Mouse (Mus musculus): Measurements from ENCODE around the gene Arpc3. TPM values are rescaled to one million over a fixed set of nuclear protein-coding genes. Genes with fewer than 3 reads are reported as not detected.

Arpc3 gene
- polyA plus RNA-seq, 1 experiment: 294 TPM

DNA sequence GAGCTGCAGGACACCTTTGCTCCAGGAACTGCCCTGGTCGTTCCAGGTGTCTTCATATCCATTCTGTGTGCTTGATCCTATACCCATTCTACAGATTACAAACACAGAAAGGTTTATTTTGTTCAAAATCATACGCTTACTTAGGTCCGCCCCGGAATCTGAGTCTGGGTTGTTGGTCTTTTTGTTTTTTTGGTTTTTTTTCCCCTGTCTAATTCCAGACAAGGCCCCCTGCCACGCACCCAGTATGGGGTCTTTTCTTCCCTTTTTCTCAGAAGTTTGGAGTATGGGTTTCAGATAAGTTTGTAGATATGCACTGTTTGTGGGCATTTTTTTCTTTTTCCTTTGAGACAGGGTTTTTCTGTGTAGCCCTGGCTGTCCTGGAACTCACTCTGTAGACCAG is 18.8 kb upstream of the Arpc3 start:
- peak overlapping the region; percentile 75 for H3K4me3 ChIP-seq (ENCODE audit: insufficient read depth, low read length)
- no peak overlapping the region for H3K27ac ChIP-seq (ENCODE audit: insufficient read depth, low read length)
- H3K4me1 ChIP-seq (ENCODE audit: control insufficient read depth, insufficient read depth, low read length): peaks cover 2% of the 10 kb centered on the region; the same call in 1 of the 2 replicates
- TF ChIP-seq POLR2A (IDR thresholded peaks at IDR 0.05; ENCODE audit: extremely low read depth, insufficient read depth, low read length) (no peak), CTCF (IDR thresholded peaks at IDR 0.05; ENCODE audit: extremely low read depth, insufficient read depth, low read length) (no peak)

DNA sequence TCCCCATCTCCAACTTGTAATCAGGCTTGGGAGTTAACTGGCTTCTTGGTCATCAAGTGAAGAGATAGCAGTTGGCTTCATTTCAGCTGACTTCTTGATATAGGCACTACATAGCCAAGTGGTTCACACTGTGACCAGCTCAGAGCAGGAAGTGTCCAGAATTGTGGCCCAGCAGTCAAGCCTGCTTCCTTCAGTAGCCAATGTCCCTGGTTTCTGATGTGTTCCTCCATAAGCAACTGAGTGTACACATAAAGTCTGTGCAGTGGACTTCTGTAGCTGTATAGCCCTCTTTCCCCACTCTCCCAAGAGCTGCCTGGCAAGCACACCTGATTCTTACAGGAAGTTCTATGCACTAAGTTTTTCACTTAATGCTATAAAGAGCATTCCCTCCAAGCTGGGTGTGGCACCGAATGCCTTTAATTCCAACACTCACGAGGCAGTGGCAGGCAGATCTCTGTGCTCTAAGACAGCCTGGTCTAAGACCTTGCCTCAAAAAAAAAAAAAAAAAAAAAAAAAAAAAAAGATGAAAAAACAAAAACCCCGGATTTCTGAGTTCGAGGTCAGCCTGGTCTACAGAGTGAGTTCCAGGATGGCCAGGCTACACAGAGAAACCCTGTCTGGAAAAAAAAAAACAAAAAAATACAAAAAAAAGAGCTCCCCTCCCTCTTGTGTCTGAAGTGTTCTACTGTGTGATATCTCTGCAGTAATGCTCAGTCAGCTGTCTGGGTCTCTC is 14.4 kb upstream of the Arpc3 start:
- TF ChIP-seq POLR2A (IDR thresholded peaks at IDR 0.05; ENCODE audit: extremely low read depth, insufficient read depth, low read length): no peak
- H3K4me1 ChIP-seq (ENCODE audit: control insufficient read depth, insufficient read depth, low read length): no peaks in the 10 kb centered on the region
- H3K27ac ChIP-seq (ENCODE audit: insufficient read depth, low read length): no peak overlapping the region
- H3K4me3 ChIP-seq (ENCODE audit: insufficient read depth, low read length): no peak overlapping the region

DNA sequence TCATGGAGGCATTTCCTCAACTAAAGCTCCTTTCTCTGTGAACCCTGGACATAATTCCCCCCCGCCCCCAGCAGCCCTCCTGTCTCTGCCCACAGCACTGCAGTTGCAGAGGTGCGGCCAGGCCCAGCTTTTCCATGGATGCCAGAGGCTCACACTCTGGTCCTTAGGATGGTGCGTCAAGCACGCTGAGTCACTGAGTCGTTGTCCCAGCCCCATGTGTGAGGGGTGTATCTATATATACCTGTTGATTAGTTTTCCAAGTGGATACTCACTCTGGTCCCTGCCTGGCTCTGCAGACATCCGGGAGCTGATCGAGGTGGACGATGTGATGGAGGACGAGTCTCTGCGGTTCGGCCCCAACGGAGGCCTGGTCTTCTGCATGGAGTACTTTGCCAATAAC is 13.5 kb upstream of the Arpc3 start:
- H3K4me1 ChIP-seq (ENCODE audit: control insufficient read depth, insufficient read depth, low read length): no peaks in the 10 kb centered on the region
- H3K27ac ChIP-seq (ENCODE audit: insufficient read depth, low read length): no peak overlapping the region
- TF ChIP-seq POLR2A (IDR thresholded peaks at IDR 0.05; ENCODE audit: extremely low read depth, insufficient read depth, low read length) (no peak), CTCF (IDR thresholded peaks at IDR 0.05; ENCODE audit: extremely low read depth, insufficient read depth, low read length) (no peak)
- no peak overlapping the region for H3K4me3 ChIP-seq (ENCODE audit: insufficient read depth, low read length)

DNA sequence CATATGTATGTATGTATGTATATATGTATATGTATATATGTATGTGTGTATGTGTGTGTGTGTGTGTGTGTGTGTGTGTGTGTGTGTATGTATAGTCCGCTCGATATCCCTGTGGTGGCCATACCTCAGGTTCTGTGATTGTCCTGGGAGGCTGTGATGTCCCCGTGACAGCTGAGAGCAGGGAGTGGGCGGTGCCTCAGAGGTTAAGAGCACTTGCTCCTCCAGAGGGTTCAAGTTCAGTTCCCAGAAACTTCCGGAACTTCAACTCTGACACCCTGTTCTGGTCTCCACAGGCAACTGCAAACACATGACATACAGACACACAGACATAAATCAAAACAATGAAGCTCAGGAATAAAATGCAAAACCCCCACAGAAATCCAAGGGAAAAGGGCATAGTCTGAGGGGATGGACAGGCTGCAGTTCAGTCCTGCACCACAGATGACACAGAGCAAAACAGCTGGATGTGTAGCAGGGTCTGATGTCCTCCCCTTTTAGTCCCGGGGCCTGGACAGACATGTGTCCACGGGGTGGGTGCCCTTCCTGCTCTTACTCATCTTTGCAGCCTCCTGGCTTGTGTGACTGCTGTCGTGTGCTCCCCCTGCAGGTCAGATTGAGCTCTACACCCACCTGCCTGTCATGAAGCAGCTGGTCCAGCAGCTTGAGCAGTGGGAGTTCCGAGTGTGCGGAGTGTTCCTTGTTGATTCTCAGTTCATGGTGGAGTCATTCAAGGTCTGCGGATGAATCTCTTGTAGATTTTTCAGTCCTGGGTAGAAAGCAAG is 12.1 kb upstream of the Arpc3 start:
- TF ChIP-seq POLR2A (IDR thresholded peaks at IDR 0.05; ENCODE audit: extremely low read depth, insufficient read depth, low read length) (no peak), CTCF (IDR thresholded peaks at IDR 0.05; ENCODE audit: extremely low read depth, insufficient read depth, low read length) (peak; percentile 93)
- H3K27ac ChIP-seq (ENCODE audit: insufficient read depth, low read length): no peak overlapping the region
- no peak overlapping the region for H3K4me3 ChIP-seq (ENCODE audit: insufficient read depth, low read length)
- no peaks in the 10 kb centered on the region for H3K4me1 ChIP-seq (ENCODE audit: control insufficient read depth, insufficient read depth, low read length)

DNA sequence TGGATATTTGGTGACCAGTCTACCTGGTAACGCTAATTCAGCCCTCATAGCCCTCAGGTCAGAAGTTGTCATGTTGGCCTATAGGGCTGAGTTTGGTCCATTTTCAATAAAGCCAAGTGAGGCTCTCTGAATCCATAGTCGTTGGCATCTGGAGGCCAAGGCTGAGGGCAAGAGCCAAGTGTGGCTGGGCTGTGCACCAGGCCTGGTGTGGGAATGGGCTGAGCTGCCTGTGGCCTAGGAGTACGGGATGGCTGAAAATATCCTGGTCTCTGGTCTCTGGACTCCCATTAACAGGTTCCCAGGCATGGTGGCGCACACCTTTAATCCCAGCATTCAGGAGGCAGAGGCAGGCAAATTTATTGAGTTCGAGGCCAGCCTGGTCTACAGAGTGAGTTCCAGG is 1.7 kb upstream of the Arpc3 start:
- Histone ChIP-seq H3K4me3 (ENCODE audit: insufficient read depth, low read length) (no peak overlapping the region), H3K4me1 (ENCODE audit: control insufficient read depth, insufficient read depth, low read length) (peaks cover 1% of the 10 kb centered on the region; the same call in 1 of the 2 replicates), H3K27ac (ENCODE audit: insufficient read depth, low read length) (no peak overlapping the region)
- TF ChIP-seq CTCF (IDR thresholded peaks at IDR 0.05; ENCODE audit: extremely low read depth, insufficient read depth, low read length) (no peak), POLR2A (IDR thresholded peaks at IDR 0.05; ENCODE audit: extremely low read depth, insufficient read depth, low read length) (no peak)

DNA sequence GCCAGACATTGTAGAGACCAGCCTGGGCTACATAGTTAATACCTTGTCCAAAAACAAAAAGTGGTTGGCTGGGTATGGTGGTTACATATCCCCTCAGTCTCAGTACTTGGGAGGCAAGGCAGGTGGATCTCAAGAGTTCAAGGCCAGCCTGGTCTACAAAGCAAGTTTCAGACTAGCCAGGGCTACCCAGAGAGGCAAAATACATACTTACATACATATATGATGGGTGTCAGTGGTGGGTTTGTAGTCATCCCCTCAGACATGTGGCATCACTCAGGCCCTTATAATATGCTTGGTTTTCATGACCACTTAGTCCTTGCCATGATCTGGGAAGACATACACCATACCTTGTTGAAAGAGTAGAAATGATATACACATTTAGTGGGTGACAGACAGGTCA is 1.0 kb upstream of the Arpc3 start:
- Histone ChIP-seq H3K4me3 (ENCODE audit: insufficient read depth, low read length) (no peak overlapping the region), H3K27ac (ENCODE audit: insufficient read depth, low read length) (no peak overlapping the region), H3K4me1 (ENCODE audit: control insufficient read depth, insufficient read depth, low read length) (peaks cover 4% of the 10 kb centered on the region; the same call in 1 of the 2 replicates)
- TF ChIP-seq POLR2A (IDR thresholded peaks at IDR 0.05; ENCODE audit: extremely low read depth, insufficient read depth, low read length): no peak
- no peak for TF ChIP-seq CTCF (IDR thresholded peaks at IDR 0.05; ENCODE audit: extremely low read depth, insufficient read depth, low read length)

DNA sequence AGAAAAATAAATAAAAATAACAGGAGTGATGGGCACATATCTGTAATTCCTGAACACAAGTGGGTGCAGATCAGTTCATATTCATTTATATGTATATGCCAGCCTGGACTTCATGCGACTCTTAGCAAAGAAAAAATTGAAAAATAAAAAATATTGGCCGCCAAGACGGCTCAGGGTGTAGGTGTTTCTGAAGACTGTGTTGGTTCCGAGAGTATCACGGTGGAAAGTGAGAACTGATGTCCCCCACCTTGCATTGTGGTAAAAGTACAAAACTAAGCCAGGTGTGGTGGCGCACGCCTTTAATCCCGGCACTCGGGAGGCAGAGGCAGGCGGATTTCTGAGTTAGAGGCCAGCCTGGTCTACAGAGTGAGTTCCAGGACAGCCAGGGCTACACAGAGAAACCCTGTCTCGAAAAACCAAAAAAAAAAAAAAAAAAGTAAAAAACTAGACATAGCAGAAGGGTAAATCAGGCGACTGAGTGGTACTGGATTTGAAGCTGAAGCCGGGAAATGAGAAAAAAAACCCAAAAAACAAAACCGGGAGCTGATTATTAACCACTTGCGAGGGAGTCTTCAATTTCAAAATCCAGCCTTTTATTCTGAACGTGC is 396 bp upstream of the Arpc3 start:
- H3K4me3 ChIP-seq (ENCODE audit: insufficient read depth, low read length): peak overlapping the region; percentile 89
- H3K4me1 ChIP-seq (ENCODE audit: control insufficient read depth, insufficient read depth, low read length): peaks cover 4% of the 10 kb centered on the region; the same call in 1 of the 2 replicates
- TF ChIP-seq CTCF (IDR thresholded peaks at IDR 0.05; ENCODE audit: extremely low read depth, insufficient read depth, low read length) (no peak), POLR2A (IDR thresholded peaks at IDR 0.05; ENCODE audit: extremely low read depth, insufficient read depth, low read length) (no peak)
- H3K27ac ChIP-seq (ENCODE audit: insufficient read depth, low read length): no peak overlapping the region

DNA sequence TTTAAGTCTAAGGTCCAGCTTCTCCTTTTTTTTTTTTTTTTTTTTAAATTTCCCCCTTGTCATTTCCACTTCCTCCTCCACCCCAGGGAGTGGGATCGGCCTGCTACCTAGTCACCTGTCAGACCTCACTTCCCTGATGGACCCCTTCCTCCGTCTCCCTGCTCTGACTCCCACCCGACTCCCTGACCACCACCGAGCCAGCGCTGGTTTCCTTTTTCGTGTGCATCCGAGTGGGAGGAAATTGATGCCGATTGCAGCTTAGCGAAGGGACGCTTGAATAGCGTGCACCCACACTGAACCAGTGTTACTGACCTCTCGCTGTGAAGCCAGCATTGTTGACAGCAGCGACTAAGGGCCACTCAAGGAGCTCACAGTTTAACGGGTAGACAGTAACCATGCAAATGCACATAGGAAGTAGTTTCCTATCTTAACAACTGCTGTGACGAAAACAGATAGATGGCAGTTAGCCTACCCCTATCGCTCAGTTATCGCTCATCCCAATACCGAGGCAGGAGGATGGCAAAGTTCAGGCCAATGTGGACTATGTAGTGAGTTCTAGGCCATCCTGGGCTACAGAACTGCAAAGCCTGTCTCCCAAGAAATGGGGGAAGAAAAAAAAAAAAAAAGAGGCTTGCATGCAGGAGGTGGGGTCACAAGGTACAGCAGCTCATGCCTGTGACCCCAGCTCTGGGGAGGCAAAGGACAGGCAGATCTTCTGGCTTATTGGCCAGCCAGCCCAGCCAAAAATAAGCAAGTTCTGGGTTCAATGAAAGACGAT is 738 bp downstream of the Arpc3 start:
- Histone ChIP-seq H3K27ac (ENCODE audit: insufficient read depth, low read length) (0 out of 2 replicates have a peak overlapping the region, but pooled peaks have one; percentile 2), H3K4me3 (ENCODE audit: insufficient read depth, low read length) (peak overlapping the region; percentile 89), H3K4me1 (ENCODE audit: control insufficient read depth, insufficient read depth, low read length) (peaks cover 4% of the 10 kb centered on the region; the same call in 1 of the 2 replicates)
- TF ChIP-seq POLR2A (IDR thresholded peaks at IDR 0.05; ENCODE audit: extremely low read depth, insufficient read depth, low read length) (no peak), CTCF (IDR thresholded peaks at IDR 0.05; ENCODE audit: extremely low read depth, insufficient read depth, low read length) (no peak)

DNA sequence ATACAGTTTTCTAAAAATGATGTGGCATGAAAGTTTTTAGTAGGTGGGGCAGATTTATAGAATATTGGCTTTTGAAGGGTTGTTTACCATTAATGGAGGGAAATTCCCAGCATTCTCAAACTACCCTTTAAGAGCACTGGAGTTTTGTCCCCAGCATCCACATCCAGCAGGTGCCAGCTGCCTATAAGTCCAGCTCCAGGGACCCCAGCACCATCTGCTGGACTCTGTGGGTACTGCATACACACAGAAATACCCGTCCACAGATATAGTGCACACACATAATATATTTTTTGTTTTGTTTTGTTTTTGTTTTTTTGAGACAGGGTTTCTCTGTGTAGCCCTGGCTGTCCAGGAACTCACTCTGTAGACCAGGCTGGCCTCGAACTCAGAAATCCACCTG is 2.2 kb downstream of the Arpc3 start:
- H3K4me1 ChIP-seq (ENCODE audit: control insufficient read depth, insufficient read depth, low read length): peaks cover 5% of the 10 kb centered on the region; the same call in 1 of the 2 replicates
- no peak for TF ChIP-seq POLR2A (IDR thresholded peaks at IDR 0.05; ENCODE audit: extremely low read depth, insufficient read depth, low read length)
- peak; percentile 70 for TF ChIP-seq CTCF (IDR thresholded peaks at IDR 0.05; ENCODE audit: extremely low read depth, insufficient read depth, low read length)
- H3K4me3 ChIP-seq (ENCODE audit: insufficient read depth, low read length): no peak overlapping the region; the same call in 1 of the 2 replicates
- H3K27ac ChIP-seq (ENCODE audit: insufficient read depth, low read length): no peak overlapping the region

Data from cortical plate, adult 2 months (tissue).